Mouse (Mus musculus) spleen, adult 2 months (tissue): ENCODE results near the gene Skil. TPM values are rescaled to one million over a fixed set of nuclear protein-coding genes. Genes with fewer than 3 reads are reported as not detected.
A peak's percentile ranks its signal among the peaks of the same experiment; 100 is the strongest.

Experiments
- DNase-seq, 2 experiments: peaks; one replicate each; pipeline versions ENCODE4 v3.0.0 to v3.0.0-alpha.2; 2012 to 2021; ENCODE audit warnings: low spot score in 2 of 2, low read depth in 1 of 2
- H3K27ac ChIP-seq: fragments of 200-500 bp; 2 replicates; pipeline ENCODE4 v1.5.1; 2012; ENCODE audit warnings: low read length, inconsistent platforms; ENCODE audit not compliant: insufficient read depth
- H3K27me3 ChIP-seq: fragments of 200-500 bp; 2 replicates; pipeline ENCODE4 v1.6.1; 2012; ENCODE audit warnings: mild to moderate bottlenecking, moderate library complexity, low read length, inconsistent platforms; ENCODE audit not compliant: control insufficient read depth, insufficient read depth
- H3K36me3 ChIP-seq: fragments of 200-500 bp; 2 replicates; pipeline ENCODE4 v1.6.1; 2012; ENCODE audit warnings: mild to moderate bottlenecking, low read length, inconsistent platforms; ENCODE audit not compliant: control insufficient read depth, insufficient read depth
- H3K4me1 ChIP-seq: fragments of 200-500 bp; 2 replicates; pipeline ENCODE4 v1.6.1; 2011; ENCODE audit warnings: inconsistent platforms; ENCODE audit not compliant: control insufficient read depth, insufficient read depth, insufficient read length
- H3K4me3 ChIP-seq: fragments of 200-500 bp; 2 replicates; pipeline ENCODE4 v1.5.1; 2011; ENCODE audit warnings: mild to moderate bottlenecking, inconsistent platforms; ENCODE audit not compliant: insufficient read depth, insufficient read length; ENCODE audit errors: extremely low read depth
- CTCF ChIP-seq: fragments of 200-500 bp; IDR thresholded peaks from 2 replicates; pipeline ENCODE4 v1.5.1; 2011; ENCODE audit warnings: mild to moderate bottlenecking, inconsistent platforms; ENCODE audit not compliant: insufficient read depth, insufficient read length, insufficient replicate concordance; ENCODE audit errors: extremely low read depth
- POLR2A ChIP-seq: fragments of 200-500 bp; IDR thresholded peaks from 2 replicates; pipeline ENCODE4 v1.6.1; 2011; ENCODE audit warnings: low read depth, low read length, inconsistent platforms
- WGBS: fragments of 180-500 bp; shearing (Covaris S2); methylation state at CpG from one replicate; pipeline ENCODE4 v1.1.7; 2018; 5-methylcytosine and 5-hydroxymethylcytosine counted together
- polyA plus RNA-seq: library from polyadenylated mRNA; depleted of rRNA; stranded (reverse); fragments of >200 nt; gene quantifications from 2 replicates; pipeline ENCODE4 v1.2.3, GENCODE M21; 2012

Skil gene
- polyA plus RNA-seq, 1 experiment: 4.7 TPM

- no peaks in the 10 kb centered on the region for H3K36me3 ChIP-seq
- WGBS: 0% methylated on average over 56 of the region's 58 CpGs
- no peaks in the 10 kb centered on the region for H3K27me3 ChIP-seq
- H3K4me1 ChIP-seq: peaks cover 21% of the 10 kb centered on the region
- peak overlapping the region; percentile 81 for H3K4me3 ChIP-seq
- TF ChIP-seq POLR2A (peak; percentile 2; the same call in 1 of the 2 replicates), CTCF (no peak)
- peak; percentile 70 to 81 for DNase-seq
- peak overlapping the region; percentile 100 for H3K27ac ChIP-seq
Measured at GRCm38 (mm10) chr3:31093627-31094351, 1.1 kb upstream of the Skil start.

- WGBS: 1% methylated on average over 31 of the region's 39 CpGs
- Histone ChIP-seq H3K4me1 (peaks cover 18% of the 10 kb centered on the region), H3K36me3 (no peaks in the 10 kb centered on the region), H3K4me3 (peak overlapping the region; percentile 71), H3K27ac (peak overlapping the region; percentile 77), H3K27me3 (no peaks in the 10 kb centered on the region)
- TF ChIP-seq CTCF (no peak), POLR2A (no peak)
- DNase-seq: no peak
Measured at GRCm38 (mm10) chr3:31095179-31095490, 277 bp downstream of the Skil start.

DNA sequence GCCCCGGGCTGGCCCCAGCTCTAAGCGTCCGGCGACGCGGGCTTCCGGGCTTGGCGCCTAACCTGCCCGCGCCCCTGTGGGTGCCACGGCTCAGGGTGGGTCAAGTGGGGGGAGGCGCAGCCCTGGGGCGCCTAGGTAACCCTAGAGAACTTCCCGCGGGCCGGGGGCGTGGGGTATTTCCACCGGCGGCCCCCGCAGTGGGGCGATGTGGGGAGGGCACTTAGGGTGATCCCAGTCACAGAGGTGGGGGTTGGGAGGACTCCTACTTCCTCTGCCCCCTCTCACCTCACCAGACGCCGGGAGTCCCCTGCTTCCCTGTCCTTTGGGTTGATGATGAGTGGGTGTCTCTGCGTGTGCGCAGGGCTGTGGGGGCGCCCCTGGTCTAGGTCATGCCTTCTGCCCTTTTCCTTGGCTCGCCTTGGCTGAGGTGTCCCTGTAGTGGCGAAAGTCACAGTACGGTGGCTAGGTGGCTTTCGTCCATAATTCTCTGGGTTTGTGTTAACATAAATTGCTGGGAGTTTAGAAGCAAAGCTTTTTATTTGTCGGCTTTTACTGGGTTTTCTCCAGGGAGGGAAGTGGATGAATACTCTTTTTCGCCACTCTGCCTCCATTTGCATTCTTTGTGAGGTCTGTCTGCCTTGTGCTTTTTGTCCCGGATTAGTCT is 765 bp downstream of the Skil start:
- Histone ChIP-seq H3K4me1 (peaks cover 16% of the 10 kb centered on the region), H3K27me3 (no peaks in the 10 kb centered on the region), H3K27ac (peak overlapping the region; percentile 77), H3K4me3 (peak overlapping the region; percentile 71), H3K36me3 (no peaks in the 10 kb centered on the region)
- no peak for TF ChIP-seq POLR2A
- no peak for TF ChIP-seq CTCF
- peak in 1 of 2 experiments; percentile 53 for DNase-seq
- 1% methylated on average over 33 of the region's 33 CpGs for WGBS

- DNase-seq: no peak
- no peak overlapping the region for H3K4me3 ChIP-seq
- no peaks in the 10 kb centered on the region for H3K27me3 ChIP-seq
- WGBS: 59% methylated on average over 10 of the region's 10 CpGs
- peaks cover 19% of the 10 kb centered on the region for H3K4me1 ChIP-seq
- H3K27ac ChIP-seq: 0 out of 2 replicates have a peak overlapping the region, but pooled peaks have one; percentile 77
- TF ChIP-seq POLR2A: no peak
- no peak for TF ChIP-seq CTCF
- no peaks in the 10 kb centered on the region for H3K36me3 ChIP-seq
Measured at GRCm38 (mm10) chr3:31096155-31097101, 1.6 kb downstream of the Skil start.

GRCm38 (mm10) chr3:31097102-31097720 is 2.4 kb downstream of the Skil start:
- Histone ChIP-seq H3K4me3 (no peak overlapping the region), H3K27ac (no peak overlapping the region), H3K36me3 (no peaks in the 10 kb centered on the region), H3K27me3 (no peaks in the 10 kb centered on the region), H3K4me1 (peaks cover 19% of the 10 kb centered on the region)
- DNase-seq: no peak
- 90% methylated on average over 13 of the region's 13 CpGs for WGBS
- TF ChIP-seq CTCF (no peak), POLR2A (no peak)

GRCm38 (mm10) chr3:31097976-31098375 is 3.1 kb downstream of the Skil start:
- no peak overlapping the region for H3K27ac ChIP-seq
- 81% methylated on average over 11 of the region's 11 CpGs for WGBS
- H3K4me3 ChIP-seq: no peak overlapping the region
- TF ChIP-seq POLR2A (no peak), CTCF (no peak)
- H3K27me3 ChIP-seq: no peaks in the 10 kb centered on the region
- H3K36me3 ChIP-seq: no peaks in the 10 kb centered on the region
- no peak for DNase-seq
- peaks cover 19% of the 10 kb centered on the region for H3K4me1 ChIP-seq
